Mouse (Mus musculus) liver, embryonic 15.5 days (tissue): ENCODE measurements around the gene Rgl1. TPM values are rescaled to one million over a fixed set of nuclear protein-coding genes. Genes with fewer than 3 reads are reported as not detected.

Experiments used
- ATAC-seq: fragments of 200-750 bp; cut with Nextera tagmentation; 2 replicates; pipeline ENCODE4 v1.8.0; 2017; ENCODE audit warnings: moderate number of reproducible peaks, mild to moderate bottlenecking, moderate library complexity; ENCODE audit not compliant: insufficient read depth
- H3K27ac ChIP-seq: fragments of 300-500 bp; sonication (generic); replicated peaks from 2 replicates; pipeline ENCODE4 v1.5.1; 2015; ENCODE audit warnings: mild to moderate bottlenecking, inconsistent platforms
- H3K27me3 ChIP-seq: fragments of 300-500 bp; sonication (generic); 2 replicates; pipeline ENCODE4 v1.6.1; 2015; ENCODE audit warnings: mild to moderate bottlenecking, inconsistent platforms
- H3K36me3 ChIP-seq: fragments of 300-500 bp; sonication (generic); replicated peaks from 2 replicates; pipeline ENCODE4 v1.6.1; 2015; ENCODE audit warnings: moderate library complexity, mild to moderate bottlenecking, inconsistent platforms
- H3K4me1 ChIP-seq: fragments of 300-500 bp; sonication (generic); replicated peaks from 2 replicates; pipeline ENCODE4 v1.6.1; 2015; ENCODE audit warnings: inconsistent platforms
- H3K4me2 ChIP-seq: fragments of 300-500 bp; sonication (generic); 2 replicates; pipeline ENCODE4 v1.6.1; 2015; ENCODE audit warnings: moderate library complexity, mild to moderate bottlenecking, inconsistent platforms
- H3K4me3 ChIP-seq: fragments of 300-500 bp; sonication (generic); replicated peaks from 2 replicates; pipeline ENCODE4 v1.5.1; 2015; ENCODE audit warnings: mild to moderate bottlenecking, inconsistent platforms
- H3K9ac ChIP-seq: fragments of 300-500 bp; sonication (generic); 2 replicates; pipeline ENCODE4 v1.6.1; 2015; ENCODE audit warnings: moderate library complexity, mild to moderate bottlenecking, inconsistent platforms
- H3K9me3 ChIP-seq: fragments of 300-500 bp; sonication (generic); replicated peaks from 2 replicates; pipeline ENCODE4 v1.6.1; 2016; ENCODE audit warnings: inconsistent platforms
- WGBS: fragments of 180-500 bp; shearing (Covaris S2); methylation state at CpG from one replicate; pipeline ENCODE4 v1.1.7; 2015; ENCODE audit warnings: mixed read lengths; ENCODE audit not compliant: insufficient replicate concordance; 5-methylcytosine and 5-hydroxymethylcytosine counted together
- polyA plus RNA-seq: library from polyadenylated mRNA; unstranded; fragments of >200 nt; fragmentation: Nextera tagmentation; extraction: Ambion mirVana; gene quantifications from 2 replicates; pipeline ENCODE4 v1.2.1, GENCODE M21; 2015

Rgl1 gene
- polyA plus RNA-seq, 1 experiment from 2014 or later: 13.0 TPM

- Histone ChIP-seq H3K4me3 (no peak overlapping the region), H3K4me1 (0 out of 2 replicates have a peak, but pooled peaks cover 2% of the 10 kb centered on the region), H3K4me2 (no peak overlapping the region), H3K27me3 (no peaks in the 10 kb centered on the region), H3K27ac (no peak overlapping the region), H3K9me3 (no peaks in the 10 kb centered on the region), H3K36me3 (peaks cover 7% of the 10 kb centered on the region; the same call in 1 of the 2 replicates), H3K9ac (no peak overlapping the region)
- no peak for ATAC-seq
- 46% methylated on average over 3 of the region's 3 CpGs for WGBS
These were observed 225.8 kb downstream of the Rgl1 start for GRCm38 (mm10) chr1:152540304-152540887.

GRCm38 (mm10) chr1:152538817-152539216 is 227.3 kb downstream of the Rgl1 start:
- Histone ChIP-seq H3K4me1 (0 out of 2 replicates have a peak, but pooled peaks cover 2% of the 10 kb centered on the region), H3K4me3 (no peak overlapping the region), H3K9ac (no peak overlapping the region), H3K4me2 (no peak overlapping the region), H3K27me3 (no peaks in the 10 kb centered on the region), H3K36me3 (peaks cover 7% of the 10 kb centered on the region; the same call in 1 of the 2 replicates), H3K27ac (no peak overlapping the region), H3K9me3 (no peaks in the 10 kb centered on the region)
- 61% methylated on average over 4 of the region's 4 CpGs for WGBS
- ATAC-seq: no peak

GRCm38 (mm10) chr1:152537186-152537585 is 229.0 kb downstream of the Rgl1 start:
- 74% methylated on average over 13 of the region's 13 CpGs for WGBS
- H3K4me1 ChIP-seq: 0 out of 2 replicates have a peak, but pooled peaks cover 2% of the 10 kb centered on the region
- H3K27me3 ChIP-seq: no peaks in the 10 kb centered on the region
- H3K9me3 ChIP-seq: no peaks in the 10 kb centered on the region
- H3K27ac ChIP-seq: no peak overlapping the region
- ATAC-seq: no peak
- H3K36me3 ChIP-seq: peaks cover 7% of the 10 kb centered on the region; the same call in 1 of the 2 replicates
- no peak overlapping the region for H3K4me2 ChIP-seq
- no peak overlapping the region for H3K4me3 ChIP-seq
- no peak overlapping the region for H3K9ac ChIP-seq

GRCm38 (mm10) chr1:152536416-152537018 is 229.6 kb downstream of the Rgl1 start:
- Histone ChIP-seq H3K4me1 (0 out of 2 replicates have a peak, but pooled peaks cover 2% of the 10 kb centered on the region), H3K36me3 (peaks cover 7% of the 10 kb centered on the region; the same call in 1 of the 2 replicates), H3K27ac (no peak overlapping the region), H3K4me3 (no peak overlapping the region), H3K9me3 (no peaks in the 10 kb centered on the region), H3K9ac (no peak overlapping the region), H3K4me2 (no peak overlapping the region), H3K27me3 (no peaks in the 10 kb centered on the region)
- ATAC-seq: no peak
- whole genome bisulfite sequencing: 53% methylated on average over 16 of the region's 16 CpGs

- peaks cover 7% of the 10 kb centered on the region; the same call in 1 of the 2 replicates for H3K36me3 ChIP-seq
- no peak overlapping the region for H3K4me2 ChIP-seq
- 63% methylated on average over 7 of the region's 7 CpGs for WGBS
- no peaks in the 10 kb centered on the region for H3K9me3 ChIP-seq
- 0 out of 2 replicates have a peak, but pooled peaks cover 2% of the 10 kb centered on the region for H3K4me1 ChIP-seq
- no peak for ATAC-seq
- no peak overlapping the region for H3K9ac ChIP-seq
- H3K4me3 ChIP-seq: no peak overlapping the region
- H3K27me3 ChIP-seq: no peaks in the 10 kb centered on the region
- H3K27ac ChIP-seq: no peak overlapping the region
These were observed 231.6 kb downstream of the Rgl1 start for GRCm38 (mm10) chr1:152534531-152534930.

- ATAC-seq: no peak
- Histone ChIP-seq H3K4me3 (no peak overlapping the region), H3K9me3 (no peaks in the 10 kb centered on the region), H3K4me2 (no peak overlapping the region), H3K4me1 (peaks cover 4% of the 10 kb centered on the region), H3K36me3 (0 out of 2 replicates have a peak, but pooled peaks cover 4% of the 10 kb centered on the region), H3K27ac (no peak overlapping the region), H3K9ac (no peak overlapping the region), H3K27me3 (no peaks in the 10 kb centered on the region)
- WGBS: 25% methylated on average over 15 of the region's 15 CpGs
These were observed 234.7 kb downstream of the Rgl1 start for GRCm38 (mm10) chr1:152531498-152531897.

GRCm38 (mm10) chr1:152528778-152529177 is 237.4 kb downstream of the Rgl1 start:
- no peak for ATAC-seq
- no peaks in the 10 kb centered on the region for H3K27me3 ChIP-seq
- no peak overlapping the region for H3K4me3 ChIP-seq
- H3K4me1 ChIP-seq: peaks cover 4% of the 10 kb centered on the region
- H3K9ac ChIP-seq: no peak overlapping the region
- 25% methylated on average over 3 of the region's 3 CpGs for WGBS
- no peak overlapping the region for H3K4me2 ChIP-seq
- H3K27ac ChIP-seq: no peak overlapping the region
- H3K9me3 ChIP-seq: no peaks in the 10 kb centered on the region
- 0 out of 2 replicates have a peak, but pooled peaks cover 4% of the 10 kb centered on the region for H3K36me3 ChIP-seq

GRCm38 (mm10) chr1:152528214-152528613 is 237.9 kb downstream of the Rgl1 start:
- Histone ChIP-seq H3K27me3 (no peaks in the 10 kb centered on the region), H3K9me3 (no peaks in the 10 kb centered on the region), H3K4me3 (no peak overlapping the region), H3K27ac (no peak overlapping the region), H3K4me2 (no peak overlapping the region), H3K9ac (no peak overlapping the region), H3K36me3 (peaks cover 4% of the 10 kb centered on the region; the same call in 1 of the 2 replicates), H3K4me1 (peaks cover 4% of the 10 kb centered on the region)
- ATAC-seq: no peak
- 60% methylated on average over 6 of the region's 6 CpGs for WGBS

- Histone ChIP-seq H3K4me2 (no peak overlapping the region), H3K4me1 (peaks cover 4% of the 10 kb centered on the region), H3K9ac (no peak overlapping the region), H3K36me3 (peaks cover 7% of the 10 kb centered on the region; the same call in 1 of the 2 replicates), H3K27ac (no peak overlapping the region), H3K4me3 (no peak overlapping the region), H3K27me3 (no peaks in the 10 kb centered on the region), H3K9me3 (no peaks in the 10 kb centered on the region)
- WGBS: 70% methylated on average over 9 of the region's 9 CpGs
- no peak for ATAC-seq
These were observed 240.0 kb downstream of the Rgl1 start for GRCm38 (mm10) chr1:152526154-152526553.

GRCm38 (mm10) chr1:152524987-152525648 is 241.0 kb downstream of the Rgl1 start:
- Histone ChIP-seq H3K4me1 (peaks cover 4% of the 10 kb centered on the region), H3K4me2 (no peak overlapping the region), H3K27ac (no peak overlapping the region), H3K9ac (no peak overlapping the region), H3K27me3 (no peaks in the 10 kb centered on the region), H3K36me3 (peaks cover 7% of the 10 kb centered on the region; the same call in 1 of the 2 replicates), H3K4me3 (no peak overlapping the region), H3K9me3 (no peaks in the 10 kb centered on the region)
- no peak for ATAC-seq
- WGBS: 13% methylated on average over 6 of the region's 6 CpGs
